Mouse (Mus musculus): ENCODE results near the gene Frmd6.

DNA sequence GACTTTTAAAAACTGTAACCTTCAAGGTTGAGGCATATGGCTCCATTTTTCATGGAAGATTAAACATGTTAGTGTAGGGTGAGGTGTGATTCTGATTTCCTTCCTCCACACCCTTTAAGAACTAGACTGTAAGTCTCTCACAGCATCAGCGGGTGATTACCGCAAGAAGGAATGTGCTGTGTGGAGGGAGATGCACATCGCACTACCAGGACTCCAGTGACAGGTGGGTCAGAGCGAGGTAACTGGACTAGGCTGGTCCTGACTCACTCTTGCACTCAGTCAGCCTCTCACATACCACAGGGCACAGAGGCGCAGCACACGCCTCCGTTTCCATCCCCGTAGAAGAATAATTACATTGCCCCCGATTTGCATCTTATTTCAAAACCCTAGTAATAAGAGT is 23.7 kb downstream of the Frmd6 start:
- TF ChIP-seq POLR2A (IDR thresholded peaks at IDR 0.05; ENCODE audit: borderline replicate concordance, insufficient read depth, low read length): no peak
- TF ChIP-seq CTCF (IDR thresholded peaks at IDR 0.05; ENCODE audit: borderline replicate concordance, insufficient read depth, low read depth, low read length): no peak

All from cerebellum, adult 2 months (tissue).